Mouse (Mus musculus) hindbrain, embryonic 14.5 days (tissue): ENCODE data around the gene Mrps36. TPM values are rescaled to one million over a fixed set of nuclear protein-coding genes. Genes with fewer than 3 reads are reported as not detected.
"Not testable (repeated sequence)": the region's sequence is repeated elsewhere in the genome, so short reads cannot be mapped to it uniquely, and the experiment has no call there.

Source experiments
- ATAC-seq: fragments of 200-750 bp; cut with Nextera tagmentation; 2 replicates; pipeline ENCODE4 v1.8.0; 2017; ENCODE audit warnings: moderate number of reproducible peaks, mild to moderate bottlenecking, moderate TSS enrichment, moderate library complexity; ENCODE audit not compliant: low FRiP score
- DNase-seq: peaks from one replicate; pipeline ENCODE4 v3.0.0-alpha.2; 2015; ENCODE audit warnings: low spot score
- H3K27ac ChIP-seq: fragments of 300-500 bp; sonication (generic); 2 replicates; pipeline ENCODE4 v1.5.1; 2014; ENCODE audit warnings: mild to moderate bottlenecking, moderate library complexity
- H3K27me3 ChIP-seq: fragments of 300-500 bp; sonication (generic); 2 replicates; pipeline ENCODE4 v1.6.1; 2014; ENCODE audit warnings: mild to moderate bottlenecking, low read length, mixed read lengths; ENCODE audit not compliant: control insufficient read depth, insufficient read depth
- H3K36me3 ChIP-seq: fragments of 300-500 bp; sonication (generic); replicated peaks from 2 replicates; pipeline ENCODE4 v1.6.1; 2014; ENCODE audit not compliant: control insufficient read depth, insufficient read depth
- H3K4me1 ChIP-seq: fragments of 300-500 bp; sonication (generic); replicated peaks from 2 replicates; pipeline ENCODE4 v1.6.1; 2014; ENCODE audit warnings: antibody characterized with exemption, low read length, mixed read lengths; ENCODE audit not compliant: control insufficient read depth, insufficient read depth
- H3K4me2 ChIP-seq: fragments of 300-500 bp; sonication (generic); replicated peaks from 2 replicates; pipeline ENCODE4 v1.6.1; 2014; ENCODE audit warnings: mild to moderate bottlenecking, moderate library complexity
- H3K4me3 ChIP-seq: fragments of 300-500 bp; sonication (generic); replicated peaks from 2 replicates; pipeline ENCODE4 v1.5.1; 2014; ENCODE audit warnings: mild to moderate bottlenecking, low read length
- H3K9ac ChIP-seq: fragments of 300-500 bp; sonication (generic); 2 replicates; pipeline ENCODE4 v1.6.1; 2014
- H3K9me3 ChIP-seq: fragments of 300-500 bp; sonication (generic); 2 replicates; pipeline ENCODE4 v1.6.1; 2016; ENCODE audit warnings: low read length; ENCODE audit not compliant: control insufficient read depth
- WGBS: fragments of 180-500 bp; shearing (Covaris S2); extraction: QIAGEN DNeasy Blood & Tissue Kit; methylation state at CpG from one replicate; pipeline ENCODE4 v1.1.7; 2014; 5-methylcytosine and 5-hydroxymethylcytosine counted together
- polyA plus RNA-seq: library from polyadenylated mRNA; unstranded; fragments of >200 nt; fragmentation: Nextera tagmentation; extraction: Ambion mirVana; gene quantifications from 2 replicates; pipeline ENCODE4 v1.2.1, GENCODE M21; 2014

Gene Mrps36
- polyA plus RNA-seq, 1 experiment from 2014 or later = 169 TPM

- no peak for ATAC-seq
- Histone ChIP-seq H3K4me2 (no peak overlapping the region), H3K9ac (no peak overlapping the region), H3K27me3 (no peaks in the 10 kb centered on the region), H3K4me3 (no peak overlapping the region), H3K9me3 (no peaks in the 10 kb centered on the region), H3K27ac (no peak overlapping the region), H3K36me3 (no peaks in the 10 kb centered on the region), H3K4me1 (peaks cover 4% of the 10 kb centered on the region; the same call in 1 of the 2 replicates)
- no peak for DNase-seq
- WGBS = 49% methylated on average over 8 of the region's 8 CpGs
Measured at GRCm38 (mm10) chr13:100748638-100749037, 4.2 kb upstream of the Mrps36 start.

- Histone ChIP-seq H3K4me2 (no peak overlapping the region), H3K9me3 (no peaks in the 10 kb centered on the region), H3K36me3 (no peaks in the 10 kb centered on the region), H3K27me3 (no peaks in the 10 kb centered on the region), H3K4me1 (peaks cover 14% of the 10 kb centered on the region), H3K27ac (no peak overlapping the region), H3K4me3 (no peak overlapping the region), H3K9ac (no peak overlapping the region)
- ATAC-seq = no peak
- no peak for DNase-seq
- WGBS = 93% methylated on average over 3 of the region's 3 CpGs
Measured at GRCm38 (mm10) chr13:100746090-100746489, 1.6 kb upstream of the Mrps36 start.

- no peak for DNase-seq
- 58% methylated on average over 11 of the region's 11 CpGs for WGBS
- H3K4me2 ChIP-seq = peak overlapping the region; percentile 66
- no peaks in the 10 kb centered on the region for H3K27me3 ChIP-seq
- peak; percentile 56 for ATAC-seq
- peak overlapping the region; percentile 81 for H3K9ac ChIP-seq
- H3K36me3 ChIP-seq = 0 out of 2 replicates have a peak, but pooled peaks cover 3% of the 10 kb centered on the region
- peaks cover 14% of the 10 kb centered on the region for H3K4me1 ChIP-seq
- H3K27ac ChIP-seq = peak overlapping the region; percentile 96
- H3K4me3 ChIP-seq = peak overlapping the region; percentile 66
- H3K9me3 ChIP-seq = no peaks in the 10 kb centered on the region
Measured at GRCm38 (mm10) chr13:100743346-100744035, 968 bp downstream of the Mrps36 start.

DNA sequence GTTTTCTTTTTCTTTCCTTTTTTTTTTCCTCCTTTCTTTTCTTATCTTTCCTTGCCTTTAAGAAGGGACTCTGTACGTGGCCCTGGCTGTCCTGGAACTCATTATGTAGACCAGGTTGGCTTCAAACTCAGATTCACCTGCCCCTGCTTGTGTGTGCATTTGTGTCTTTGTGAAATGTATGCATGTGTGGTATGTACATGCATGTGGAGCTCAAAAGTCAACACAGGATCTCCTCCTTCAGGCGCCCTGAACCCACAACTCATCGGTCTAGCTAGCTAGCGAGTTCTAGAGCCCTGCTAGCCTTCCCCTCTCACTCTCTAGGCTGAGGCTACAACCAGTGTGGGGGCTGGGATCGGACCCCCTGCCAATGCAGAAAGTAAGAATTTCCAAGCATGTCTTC lies 1.6 kb downstream of the Mrps36 start:
- DNase-seq = no peak
- Histone ChIP-seq H3K27me3 (no peaks in the 10 kb centered on the region), H3K4me2 (peak overlapping the region; percentile 66; the same call in 1 of the 2 replicates), H3K27ac (no peak overlapping the region), H3K4me3 (no peak overlapping the region), H3K4me1 (peaks cover 14% of the 10 kb centered on the region), H3K9ac (no peak overlapping the region), H3K9me3 (no peaks in the 10 kb centered on the region), H3K36me3 (peaks cover 6% of the 10 kb centered on the region; the same call in 1 of the 2 replicates)
- WGBS = 92% methylated on average over 5 of the region's 5 CpGs
- no peak for ATAC-seq

DNA sequence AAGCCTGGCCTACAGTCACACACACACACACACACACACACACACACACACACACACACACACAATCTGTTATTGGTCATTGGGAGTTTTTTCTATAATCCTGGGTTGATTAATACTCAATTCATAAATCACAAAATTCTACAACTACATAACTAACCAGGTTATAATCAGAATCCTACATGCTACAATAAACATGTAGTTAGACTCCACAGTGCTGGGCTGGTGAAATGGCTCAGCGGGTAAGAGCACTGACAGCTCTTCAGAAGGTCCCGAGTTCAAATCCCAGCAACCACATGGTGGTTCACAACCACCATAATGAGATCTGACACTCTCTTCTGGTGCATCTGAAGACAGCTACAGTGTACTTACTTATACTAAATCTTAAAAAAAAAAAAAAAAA lies 11.7 kb downstream of the Mrps36 start:
- Histone ChIP-seq H3K9ac (no peak overlapping the region), H3K4me1 (peaks cover 12% of the 10 kb centered on the region), H3K4me3 (no peak overlapping the region), H3K27me3 (no peaks in the 10 kb centered on the region), H3K27ac (no peak overlapping the region), H3K9me3 (no peaks in the 10 kb centered on the region), H3K4me2 (no peak overlapping the region), H3K36me3 (peaks cover 25% of the 10 kb centered on the region)
- DNase-seq (no peak), ATAC-seq (no peak)
- 96% methylated on average over 2 of the region's 2 CpGs for WGBS

DNA sequence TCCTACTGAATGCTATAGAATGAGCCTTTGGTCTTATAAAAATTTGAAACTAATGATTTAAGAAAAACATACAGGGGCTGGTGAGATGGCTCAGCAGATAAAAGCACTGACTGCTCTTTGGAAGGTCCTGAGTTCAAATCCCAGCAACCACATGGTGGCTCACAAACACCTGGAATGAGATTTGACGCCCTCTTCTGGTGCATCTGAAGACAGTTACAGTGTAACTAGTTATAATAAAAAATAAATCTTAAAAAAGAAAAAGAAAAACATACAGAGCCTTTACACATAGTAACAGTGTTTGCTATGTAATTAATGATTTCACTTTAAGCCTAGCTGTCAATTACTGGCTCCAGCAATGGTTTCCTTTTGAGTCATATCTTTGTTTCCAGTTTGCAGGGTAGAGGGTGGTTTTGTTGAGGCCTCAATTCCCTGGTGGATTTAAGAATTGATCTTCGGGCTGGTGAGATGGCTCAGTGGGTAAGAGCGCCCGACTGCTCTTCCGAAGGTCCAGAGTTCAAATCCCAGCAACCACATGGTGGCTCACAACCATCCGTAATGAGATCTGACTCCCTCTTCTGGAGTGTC lies 12.9 kb downstream of the Mrps36 start:
- ATAC-seq, H3K27ac ChIP-seq, DNase-seq, H3K4me3 ChIP-seq, H3K9me3 ChIP-seq, H3K27me3 ChIP-seq: not testable (repeated sequence)
- peaks cover 28% of the 10 kb centered on the region for H3K36me3 ChIP-seq
- peak overlapping the region; percentile 76; the same call in 1 of the 2 replicates for H3K9ac ChIP-seq
- peak overlapping the region; percentile 56; the same call in 1 of the 2 replicates for H3K4me2 ChIP-seq
- H3K4me1 ChIP-seq = peaks cover 12% of the 10 kb centered on the region
- 86% methylated on average over 5 of the region's 6 CpGs for WGBS

- peak within 1 kb of the TSS; percentile 65 for H3K4me3 ChIP-seq
- DNase-seq = peak; percentile 97
- H3K9ac ChIP-seq = peak within 1 kb of the TSS; percentile 76
- ATAC-seq = peak; percentile 99
- H3K4me2 ChIP-seq = peak within 1 kb of the TSS; percentile 89
- H3K4me1 ChIP-seq = peaks cover 12% of the 10 kb centered on the region
- H3K9me3 ChIP-seq = no peaks in the 10 kb centered on the region
- H3K27me3 ChIP-seq = no peaks in the 10 kb centered on the region
- peaks cover 23% of the 10 kb centered on the region for H3K36me3 ChIP-seq
- WGBS = 0% methylated on average over 19 of the region's 19 CpGs
- peak within 1 kb of the TSS; percentile 86 for H3K27ac ChIP-seq
Measured at GRCm38 (mm10) chr13:100730861-100731176, 13.6 kb downstream of the Mrps36 start, which contains the start of gene Cdk7. Gene Cdk7, minus strand, starts transcription at chr13:100730939.

DNA sequence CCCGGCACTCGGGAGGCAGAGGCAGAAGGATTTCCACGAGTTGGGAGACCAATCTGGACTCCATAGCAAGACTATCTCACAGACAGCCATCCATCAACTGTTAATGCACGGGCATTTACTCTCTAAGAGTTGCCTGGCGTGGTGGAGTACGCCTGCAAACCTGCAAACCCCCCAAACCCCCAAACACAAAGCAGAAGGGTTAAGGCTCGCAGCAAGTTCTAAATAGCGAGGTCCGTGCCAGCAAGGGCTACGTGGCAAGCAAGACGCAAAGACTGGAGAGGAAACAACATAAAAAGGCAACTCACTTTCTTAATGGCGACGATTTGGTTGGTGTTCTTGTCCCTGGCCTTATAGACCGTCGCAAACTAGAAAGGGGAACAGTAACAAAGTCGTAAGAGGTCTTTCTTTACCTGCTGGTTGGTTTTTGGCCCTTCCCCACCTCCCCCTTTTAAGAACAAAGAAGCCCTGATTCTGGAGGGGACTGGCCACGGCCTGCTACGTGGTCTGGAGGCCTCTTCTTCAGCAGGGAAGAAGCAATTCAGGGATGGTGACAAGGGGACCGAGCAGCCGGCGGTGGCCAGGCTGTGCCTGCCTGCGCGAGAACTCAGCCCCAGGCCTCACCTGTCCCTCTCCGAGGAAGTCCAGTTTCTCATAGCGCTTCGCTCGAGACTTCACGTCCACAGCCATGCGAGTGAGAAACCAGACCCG lies 14.2 kb downstream of the Mrps36 start:
- peak overlapping the region; percentile 86 for H3K27ac ChIP-seq
- peak overlapping the region; percentile 76 for H3K9ac ChIP-seq
- ATAC-seq (peak; percentile 88), DNase-seq (no peak)
- H3K4me2 ChIP-seq = peak overlapping the region; percentile 89
- peaks cover 12% of the 10 kb centered on the region for H3K4me1 ChIP-seq
- peak overlapping the region; percentile 65 for H3K4me3 ChIP-seq
- peaks cover 21% of the 10 kb centered on the region for H3K36me3 ChIP-seq
- WGBS = under 1% methylated on average over 30 of the region's 30 CpGs
- H3K27me3 ChIP-seq = no peaks in the 10 kb centered on the region
- no peaks in the 10 kb centered on the region for H3K9me3 ChIP-seq

DNA sequence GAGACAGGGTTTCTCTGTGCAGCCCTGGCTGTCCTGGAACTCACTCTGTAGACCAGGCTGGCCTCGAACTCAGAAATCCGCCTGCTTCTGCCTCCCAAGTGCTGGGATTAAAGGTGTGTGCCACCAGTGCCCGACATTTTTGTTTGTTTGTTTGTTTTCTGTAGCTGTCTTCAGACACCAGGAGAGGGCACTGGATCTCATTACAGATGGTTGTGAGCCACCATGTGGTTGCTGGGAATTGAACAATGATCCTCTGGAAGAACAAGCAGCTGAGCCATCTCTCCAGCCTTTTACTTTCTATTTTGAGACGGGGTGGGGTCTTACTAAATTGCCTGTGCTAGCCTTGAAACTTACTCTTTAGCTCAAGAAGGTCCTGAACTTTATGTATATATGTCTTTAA lies 15.9 kb downstream of the Mrps36 start:
- not testable (repeated sequence) for H3K4me3 ChIP-seq, DNase-seq, H3K27ac ChIP-seq, ATAC-seq, H3K9ac ChIP-seq, H3K9me3 ChIP-seq, H3K27me3 ChIP-seq, H3K4me2 ChIP-seq
- peaks cover 17% of the 10 kb centered on the region for H3K36me3 ChIP-seq
- WGBS = 94% methylated on average over 4 of the region's 4 CpGs
- peaks cover 12% of the 10 kb centered on the region for H3K4me1 ChIP-seq
